Mouse (Mus musculus): ENCODE data around the gene Fez1. TPM values are rescaled to one million over a fixed set of nuclear protein-coding genes. Genes with fewer than 3 reads are reported as not detected.

Gene Fez1
- polyA plus RNA-seq, 1 experiment from 2014 or later, result 14.7 TPM

DNA sequence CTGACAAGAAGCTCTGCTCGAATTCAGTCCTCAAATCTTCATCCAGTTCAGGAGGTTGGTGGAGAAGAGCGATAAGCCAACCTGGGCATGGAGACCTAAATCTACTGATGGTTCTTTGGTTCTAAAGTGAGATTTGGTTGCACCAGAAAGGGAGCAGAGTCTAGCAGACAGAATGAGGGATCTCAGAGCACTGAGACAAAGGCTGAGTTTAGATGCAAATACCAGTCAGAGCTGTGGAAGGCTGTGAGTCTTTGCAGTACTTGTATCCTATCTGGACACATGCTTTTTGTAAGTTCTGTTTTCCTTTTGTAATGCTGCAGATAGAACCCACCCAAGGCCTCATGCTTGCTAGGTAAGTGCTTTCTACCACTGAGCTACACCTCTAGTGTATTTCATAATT lies 360 bp downstream of the Fez1 start:
- DNase-seq (ENCODE audit: low spot score) (no peak), ATAC-seq (ENCODE audit: insufficient number of reproducible peaks, low FRiP score, low TSS enrichment, low read depth) (no peak)
- peak overlapping the region; percentile 33 for H3K4me2 ChIP-seq (ENCODE audit: low read depth, severe bottlenecking)
- peak overlapping the region; percentile 22; the same call in 1 of the 2 replicates for H3K27ac ChIP-seq (replicated peaks; ENCODE audit: low read depth, low read length)
- H3K36me3 ChIP-seq (ENCODE audit: control insufficient read depth, insufficient read depth, low read length), result no peaks in the 10 kb centered on the region
- 39% methylated on average over 2 of the region's 2 CpGs for WGBS
- peak overlapping the region; percentile 34; the same call in 1 of the 2 replicates for H3K9ac ChIP-seq (ENCODE audit: low read length)
- peak overlapping the region; percentile 3; the same call in 1 of the 2 replicates for H3K4me3 ChIP-seq (ENCODE audit: low read depth, low read length)
- no peaks in the 10 kb centered on the region for H3K9me3 ChIP-seq (ENCODE audit: control insufficient read depth, low read length)
- peaks cover 5% of the 10 kb centered on the region; the same call in 1 of the 2 replicates for H3K4me1 ChIP-seq (ENCODE audit: control insufficient read depth, insufficient read depth, low read length)
- H3K27me3 ChIP-seq (ENCODE audit: control insufficient read depth, insufficient read depth, low read length), result no peaks in the 10 kb centered on the region

DNA sequence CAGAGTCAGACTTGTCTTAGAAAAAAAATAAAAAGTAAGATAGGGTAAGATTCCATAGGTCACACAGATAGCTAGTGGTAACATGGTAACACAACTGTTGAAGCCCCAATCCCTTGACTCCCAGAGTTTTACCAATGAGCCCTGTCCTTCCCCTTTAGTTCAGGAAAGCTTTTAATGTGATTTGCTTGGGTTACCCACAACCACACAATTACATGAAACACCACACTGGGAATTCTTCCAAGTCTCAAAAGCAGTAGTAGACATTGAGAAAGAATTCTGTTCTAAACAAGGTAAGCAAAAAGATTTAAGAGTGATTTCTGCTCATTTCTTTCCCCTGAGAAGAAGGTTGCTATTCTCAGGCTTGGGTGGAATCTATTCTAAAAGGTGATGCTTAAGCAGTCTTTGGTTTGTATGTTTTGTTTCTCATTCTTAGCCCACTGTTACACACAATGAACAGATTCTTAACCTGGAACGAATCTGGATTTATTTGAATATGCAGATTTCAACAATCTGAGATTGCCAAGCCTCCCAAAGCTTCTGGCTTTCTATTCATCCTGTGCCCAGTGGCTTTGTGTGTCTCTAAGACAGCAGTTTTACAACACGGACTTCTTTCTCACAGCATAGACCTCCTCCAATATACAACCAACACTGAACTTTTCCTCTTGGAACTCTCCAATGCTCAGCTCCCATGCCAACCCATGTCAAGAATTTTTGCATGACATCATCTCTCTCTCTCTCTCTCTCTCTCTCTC lies 5.1 kb downstream of the Fez1 start:
- WGBS, result 55% methylated on average over 2 of the region's 2 CpGs
- Histone ChIP-seq H3K4me2 (ENCODE audit: low read depth, severe bottlenecking) (no peak overlapping the region), H3K36me3 (ENCODE audit: control insufficient read depth, insufficient read depth, low read length) (no peaks in the 10 kb centered on the region), H3K27ac (replicated peaks; ENCODE audit: low read depth, low read length) (no peak overlapping the region), H3K9ac (ENCODE audit: low read length) (no peak overlapping the region), H3K9me3 (ENCODE audit: control insufficient read depth, low read length) (no peaks in the 10 kb centered on the region), H3K4me1 (ENCODE audit: control insufficient read depth, insufficient read depth, low read length) (no peaks in the 10 kb centered on the region), H3K27me3 (ENCODE audit: control insufficient read depth, insufficient read depth, low read length) (no peaks in the 10 kb centered on the region), H3K4me3 (ENCODE audit: low read depth, low read length) (no peak overlapping the region)
- ATAC-seq (ENCODE audit: insufficient number of reproducible peaks, low FRiP score, low TSS enrichment, low read depth) (no peak), DNase-seq (ENCODE audit: low spot score) (no peak)

DNA sequence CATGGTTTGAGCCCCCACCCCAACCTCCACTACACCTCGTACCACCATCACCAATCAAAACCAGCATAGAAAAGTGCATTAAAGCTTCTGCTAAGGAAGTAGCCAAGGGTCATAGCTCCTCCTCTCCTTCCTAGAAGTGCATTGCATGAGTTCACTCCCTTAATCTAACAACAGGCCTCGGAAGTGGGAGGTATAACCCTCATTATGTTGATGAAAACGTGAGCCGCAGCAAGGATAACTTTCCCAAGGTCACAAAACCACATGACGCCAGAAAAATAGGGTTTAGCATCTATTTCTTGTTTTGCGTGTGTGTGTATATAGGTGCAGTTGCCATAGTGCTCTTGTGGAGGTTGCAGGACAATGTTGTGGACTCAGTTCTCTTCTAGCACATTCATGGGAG lies 9.7 kb downstream of the Fez1 start:
- H3K4me3 ChIP-seq (ENCODE audit: low read depth, low read length), result no peak overlapping the region
- DNase-seq (ENCODE audit: low spot score), result no peak
- H3K36me3 ChIP-seq (ENCODE audit: control insufficient read depth, insufficient read depth, low read length), result no peaks in the 10 kb centered on the region
- no peak for ATAC-seq (ENCODE audit: insufficient number of reproducible peaks, low FRiP score, low TSS enrichment, low read depth)
- H3K4me1 ChIP-seq (ENCODE audit: control insufficient read depth, insufficient read depth, low read length), result peaks cover 4% of the 10 kb centered on the region; the same call in 1 of the 2 replicates
- H3K9me3 ChIP-seq (ENCODE audit: control insufficient read depth, low read length), result no peaks in the 10 kb centered on the region
- H3K4me2 ChIP-seq (ENCODE audit: low read depth, severe bottlenecking), result no peak overlapping the region
- H3K27ac ChIP-seq (replicated peaks; ENCODE audit: low read depth, low read length), result no peak overlapping the region
- WGBS, result 73% methylated on average over 6 of the region's 6 CpGs
- H3K27me3 ChIP-seq (ENCODE audit: control insufficient read depth, insufficient read depth, low read length), result peaks cover 5% of the 10 kb centered on the region
- H3K9ac ChIP-seq (ENCODE audit: low read length), result no peak overlapping the region

DNA sequence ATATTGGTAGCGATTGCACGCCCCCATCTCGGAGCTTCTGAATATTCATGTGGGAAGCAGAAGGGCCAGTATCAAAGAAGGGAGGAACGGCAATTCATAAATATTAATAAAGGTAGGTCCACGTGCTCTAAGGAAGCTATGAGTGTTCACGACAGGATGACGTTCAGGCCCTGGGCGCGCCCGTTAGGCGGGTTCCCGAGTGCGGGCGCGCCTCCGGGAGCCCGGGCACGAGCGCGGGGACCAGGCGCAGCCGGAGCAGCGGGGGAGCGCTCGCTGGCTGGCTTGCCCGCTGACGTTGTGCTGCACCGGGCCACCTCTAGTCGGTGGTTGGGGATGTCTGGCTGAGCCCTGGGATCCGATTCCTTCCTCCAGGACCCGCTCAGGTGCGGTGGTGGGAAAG lies 10.9 kb downstream of the Fez1 start:
- peak overlapping the region; percentile 38 for H3K4me3 ChIP-seq (ENCODE audit: low read depth, low read length)
- peak; percentile 78 for DNase-seq (ENCODE audit: low spot score)
- no peaks in the 10 kb centered on the region for H3K9me3 ChIP-seq (ENCODE audit: control insufficient read depth, low read length)
- H3K36me3 ChIP-seq (ENCODE audit: control insufficient read depth, insufficient read depth, low read length), result no peaks in the 10 kb centered on the region
- under 1% methylated on average over 32 of the region's 32 CpGs for WGBS
- peak; percentile 84 for ATAC-seq (ENCODE audit: insufficient number of reproducible peaks, low FRiP score, low TSS enrichment, low read depth)
- peak overlapping the region; percentile 37; the same call in 1 of the 2 replicates for H3K9ac ChIP-seq (ENCODE audit: low read length)
- H3K27me3 ChIP-seq (ENCODE audit: control insufficient read depth, insufficient read depth, low read length), result peaks cover 5% of the 10 kb centered on the region
- peak overlapping the region; percentile 83 for H3K4me2 ChIP-seq (ENCODE audit: low read depth, severe bottlenecking)
- H3K4me1 ChIP-seq (ENCODE audit: control insufficient read depth, insufficient read depth, low read length), result peaks cover 4% of the 10 kb centered on the region; the same call in 1 of the 2 replicates
- H3K27ac ChIP-seq (replicated peaks; ENCODE audit: low read depth, low read length), result no peak overlapping the region

DNA sequence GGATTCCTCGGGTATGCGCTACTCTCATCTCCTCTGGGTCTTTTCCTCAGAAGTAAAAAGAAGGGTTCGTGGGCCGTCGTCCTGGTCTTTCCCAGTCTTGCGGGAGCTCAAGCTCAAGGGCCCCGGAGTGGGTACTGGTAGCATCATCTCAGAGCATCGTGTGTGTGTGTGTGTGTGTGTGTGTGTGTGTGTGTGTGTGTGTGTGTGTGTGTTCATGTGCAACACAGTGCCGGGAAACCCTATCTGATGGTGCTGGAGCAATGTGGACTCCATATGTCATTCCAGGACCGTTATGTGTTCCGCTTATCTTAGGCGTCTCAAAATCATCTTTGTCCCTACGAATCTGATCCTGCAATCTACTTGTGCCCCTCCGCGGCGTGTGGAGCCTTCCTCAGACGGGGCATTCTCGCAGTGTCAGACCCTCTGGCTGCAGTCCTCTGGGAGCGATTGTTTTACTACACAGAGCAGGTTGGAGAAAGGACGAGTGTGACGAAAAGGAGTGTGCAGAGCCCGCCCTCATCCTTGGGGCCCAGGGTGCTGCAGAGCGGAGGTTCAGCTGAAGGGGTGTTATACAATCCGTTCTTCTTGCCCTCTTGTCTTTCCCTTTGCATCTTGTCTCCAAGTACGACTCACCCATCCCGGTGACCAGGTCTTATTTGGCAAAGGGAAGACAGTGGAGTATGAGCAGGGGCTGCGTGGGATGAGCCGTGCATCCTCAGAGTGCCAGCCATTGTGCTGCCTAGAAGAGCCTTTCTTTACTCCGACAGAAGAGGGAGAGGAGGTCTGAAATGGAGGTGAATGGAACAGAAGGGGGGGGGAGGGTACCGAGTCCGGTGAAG lies 11.6 kb downstream of the Fez1 start:
- Histone ChIP-seq H3K4me1 (ENCODE audit: control insufficient read depth, insufficient read depth, low read length) (peaks cover 4% of the 10 kb centered on the region; the same call in 1 of the 2 replicates), H3K9ac (ENCODE audit: low read length) (peak overlapping the region; percentile 37), H3K36me3 (ENCODE audit: control insufficient read depth, insufficient read depth, low read length) (no peaks in the 10 kb centered on the region), H3K4me2 (ENCODE audit: low read depth, severe bottlenecking) (peak overlapping the region; percentile 83), H3K9me3 (ENCODE audit: control insufficient read depth, low read length) (no peaks in the 10 kb centered on the region), H3K27ac (replicated peaks; ENCODE audit: low read depth, low read length) (no peak overlapping the region), H3K4me3 (ENCODE audit: low read depth, low read length) (peak overlapping the region; percentile 38), H3K27me3 (ENCODE audit: control insufficient read depth, insufficient read depth, low read length) (peaks cover 5% of the 10 kb centered on the region)
- DNase-seq (ENCODE audit: low spot score), result peak; percentile 51
- ATAC-seq (ENCODE audit: insufficient number of reproducible peaks, low FRiP score, low TSS enrichment, low read depth), result peak; percentile 49
- WGBS, result 6% methylated on average over 31 of the region's 31 CpGs

DNA sequence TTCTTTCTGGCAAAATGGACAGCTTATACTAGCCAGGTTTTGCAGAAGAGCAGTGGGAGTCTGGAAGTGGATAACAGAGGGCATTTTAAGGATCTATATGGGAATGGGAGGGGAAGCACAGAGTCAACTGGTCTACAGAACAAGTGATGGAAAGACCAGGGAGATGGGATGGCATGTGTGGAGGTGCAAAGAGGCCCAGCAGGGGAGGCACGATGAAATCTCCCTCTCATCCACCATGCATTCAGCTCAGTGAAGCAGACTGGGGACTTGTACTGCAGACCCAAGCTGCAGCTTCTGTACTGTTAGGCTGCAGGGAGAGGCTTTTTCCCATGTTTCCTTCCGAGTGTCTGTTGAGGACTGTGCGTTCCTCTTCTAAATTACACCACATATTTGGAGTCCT lies 12.2 kb downstream of the Fez1 start:
- Histone ChIP-seq H3K9me3 (ENCODE audit: control insufficient read depth, low read length) (no peaks in the 10 kb centered on the region), H3K4me2 (ENCODE audit: low read depth, severe bottlenecking) (peak overlapping the region; percentile 83; the same call in 1 of the 2 replicates), H3K36me3 (ENCODE audit: control insufficient read depth, insufficient read depth, low read length) (no peaks in the 10 kb centered on the region), H3K27ac (replicated peaks; ENCODE audit: low read depth, low read length) (no peak overlapping the region), H3K4me1 (ENCODE audit: control insufficient read depth, insufficient read depth, low read length) (peaks cover 4% of the 10 kb centered on the region; the same call in 1 of the 2 replicates), H3K27me3 (ENCODE audit: control insufficient read depth, insufficient read depth, low read length) (peaks cover 5% of the 10 kb centered on the region), H3K4me3 (ENCODE audit: low read depth, low read length) (no peak overlapping the region), H3K9ac (ENCODE audit: low read length) (no peak overlapping the region)
- DNase-seq (ENCODE audit: low spot score) (no peak), ATAC-seq (ENCODE audit: insufficient number of reproducible peaks, low FRiP score, low TSS enrichment, low read depth) (no peak)
- WGBS, result 53% methylated on average over 3 of the region's 3 CpGs

DNA sequence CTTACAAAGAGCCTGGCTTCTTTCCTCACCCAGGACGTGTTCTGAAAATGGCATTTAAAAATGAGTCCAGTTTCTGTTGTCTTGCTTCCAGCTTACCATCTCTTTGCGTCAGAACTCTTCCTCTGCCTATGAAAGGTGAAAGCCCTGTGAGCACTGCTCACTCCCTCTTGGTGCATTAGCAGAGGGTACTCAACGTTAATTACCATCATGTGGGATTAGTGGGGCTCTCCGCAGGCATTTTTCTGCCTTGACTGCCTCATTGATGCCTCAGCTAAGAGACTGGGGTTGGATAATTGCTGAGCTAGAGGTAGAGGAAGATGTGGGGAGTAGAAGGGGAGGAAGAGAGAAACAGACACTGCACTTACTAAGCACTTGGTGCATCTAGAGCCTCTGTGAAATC lies 24.7 kb downstream of the Fez1 start:
- ATAC-seq (ENCODE audit: insufficient number of reproducible peaks, low FRiP score, low TSS enrichment, low read depth), result no peak
- Histone ChIP-seq H3K4me1 (ENCODE audit: control insufficient read depth, insufficient read depth, low read length) (no peaks in the 10 kb centered on the region), H3K9ac (ENCODE audit: low read length) (no peak overlapping the region), H3K27ac (replicated peaks; ENCODE audit: low read depth, low read length) (no peak overlapping the region), H3K36me3 (ENCODE audit: control insufficient read depth, insufficient read depth, low read length) (no peaks in the 10 kb centered on the region), H3K4me3 (ENCODE audit: low read depth, low read length) (no peak overlapping the region), H3K27me3 (ENCODE audit: control insufficient read depth, insufficient read depth, low read length) (no peaks in the 10 kb centered on the region), H3K4me2 (ENCODE audit: low read depth, severe bottlenecking) (no peak overlapping the region), H3K9me3 (ENCODE audit: control insufficient read depth, low read length) (no peaks in the 10 kb centered on the region)
- DNase-seq (ENCODE audit: low spot score), result no peak
- 48% methylated on average over 4 of the region's 4 CpGs for WGBS

DNA sequence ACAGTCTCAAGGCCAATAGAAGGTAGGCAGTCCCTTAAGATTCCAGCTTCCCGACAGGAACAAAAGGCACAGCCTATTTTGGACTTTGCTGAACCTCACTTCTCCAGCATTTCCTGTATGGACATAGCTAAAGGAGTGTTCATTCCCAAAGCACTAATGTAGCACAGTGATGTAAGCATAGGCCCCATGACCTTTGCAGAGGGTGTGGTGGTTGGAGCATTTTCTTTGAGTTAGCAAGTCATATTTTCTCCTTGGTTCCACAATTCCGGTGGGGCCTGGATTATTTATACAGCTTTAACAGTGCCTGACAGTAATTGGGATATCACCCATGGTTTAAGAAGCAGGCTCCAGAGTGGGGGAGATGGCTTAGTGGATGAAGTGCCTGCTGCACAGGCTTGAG lies 27.0 kb downstream of the Fez1 start:
- H3K27ac ChIP-seq (replicated peaks; ENCODE audit: low read depth, low read length), result no peak overlapping the region
- WGBS, result 82% methylated on average over 2 of the region's 2 CpGs
- DNase-seq (ENCODE audit: low spot score) (no peak), ATAC-seq (ENCODE audit: insufficient number of reproducible peaks, low FRiP score, low TSS enrichment, low read depth) (no peak)
- no peak overlapping the region for H3K9ac ChIP-seq (ENCODE audit: low read length)
- H3K27me3 ChIP-seq (ENCODE audit: control insufficient read depth, insufficient read depth, low read length), result no peaks in the 10 kb centered on the region
- no peaks in the 10 kb centered on the region for H3K36me3 ChIP-seq (ENCODE audit: control insufficient read depth, insufficient read depth, low read length)
- no peaks in the 10 kb centered on the region for H3K9me3 ChIP-seq (ENCODE audit: control insufficient read depth, low read length)
- no peaks in the 10 kb centered on the region for H3K4me1 ChIP-seq (ENCODE audit: control insufficient read depth, insufficient read depth, low read length)
- no peak overlapping the region for H3K4me2 ChIP-seq (ENCODE audit: low read depth, severe bottlenecking)
- no peak overlapping the region for H3K4me3 ChIP-seq (ENCODE audit: low read depth, low read length)

All from limb, embryonic 11.5 days (tissue).